Mouse (Mus musculus): Measurements from ENCODE around the gene Rcsd1.
"Not testable (repeated sequence)": the region's sequence is repeated elsewhere in the genome, so short reads cannot be mapped to it uniquely, and the experiment has no call there.

Rcsd1 gene

DNA sequence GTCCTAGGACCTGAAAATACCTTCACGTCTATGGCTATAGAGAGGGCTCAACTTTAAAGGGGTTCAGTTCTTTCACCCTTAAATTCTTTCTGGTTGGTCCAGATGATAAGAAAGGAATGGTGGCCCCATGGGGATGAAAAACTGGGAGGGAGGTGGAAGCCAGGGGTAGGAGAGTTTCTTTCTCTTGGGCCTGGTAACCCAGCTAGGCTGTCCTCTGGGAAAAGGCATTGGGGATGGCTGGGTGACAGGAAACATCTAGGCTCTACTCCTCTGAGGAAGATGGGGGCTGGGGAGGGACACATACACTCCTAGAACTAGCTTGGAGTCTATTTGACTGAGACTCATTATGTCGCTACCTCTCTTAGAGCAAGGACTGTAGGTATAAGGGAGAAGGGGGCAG, 21.7 kb downstream of the Rcsd1 start:
- no peak for DNase-seq (ENCODE audit: low read depth, low spot score)
- H3K27me3 ChIP-seq (ENCODE audit: control insufficient read depth, insufficient read depth, low read length, poor library complexity, severe bottlenecking), result no peaks in the 10 kb centered on the region
- peaks cover 14% of the 10 kb centered on the region; the same call in 1 of the 2 replicates for H3K36me3 ChIP-seq (ENCODE audit: control insufficient read depth, insufficient read depth, low read length, poor library complexity, severe bottlenecking)

GRCm38 (mm10) chr1:165686963-165687362, 22.6 kb downstream of the Rcsd1 start:
- DNase-seq (ENCODE audit: low read depth, low spot score), result no peak

DNA sequence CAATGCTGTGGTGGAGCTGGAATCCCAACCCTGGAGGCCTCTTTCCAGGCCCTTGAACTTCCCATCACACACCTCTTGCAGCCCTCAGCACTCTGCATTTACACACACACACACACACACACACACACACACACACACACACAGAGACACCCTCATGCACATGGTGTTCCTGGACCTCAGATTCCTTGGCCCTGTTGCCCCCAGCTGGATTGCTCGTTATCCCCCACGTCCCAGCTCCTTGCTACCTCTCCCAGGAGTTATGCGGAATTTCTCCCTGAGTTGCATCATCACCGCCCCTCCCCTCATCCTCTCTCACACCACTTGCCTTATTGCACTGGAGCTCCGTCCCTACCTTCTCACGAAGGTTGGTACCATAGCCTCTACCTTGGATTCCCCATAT, 23.2 kb downstream of the Rcsd1 start:
- H3K27me3 ChIP-seq (ENCODE audit: control insufficient read depth, insufficient read depth, low read length, poor library complexity, severe bottlenecking), result no peaks in the 10 kb centered on the region
- H3K36me3 ChIP-seq (ENCODE audit: control insufficient read depth, insufficient read depth, low read length, poor library complexity, severe bottlenecking), result peaks cover 14% of the 10 kb centered on the region; the same call in 1 of the 2 replicates
- DNase-seq (ENCODE audit: low read depth, low spot score), result no peak

More at GRCm38 (mm10) chr1:165686963-165687362, 22.6 kb downstream of the Rcsd1 start:
- Histone ChIP-seq H3K27me3 (ENCODE audit: control insufficient read depth, insufficient read depth, low read length, poor library complexity, severe bottlenecking) (no peaks in the 10 kb centered on the region), H3K36me3 (ENCODE audit: control insufficient read depth, insufficient read depth, low read length, poor library complexity, severe bottlenecking) (peaks cover 14% of the 10 kb centered on the region; the same call in 1 of the 2 replicates)

- Histone ChIP-seq H3K27me3 (ENCODE audit: control insufficient read depth, insufficient read depth, low read length, poor library complexity, severe bottlenecking) (no peaks in the 10 kb centered on the region), H3K36me3 (ENCODE audit: control insufficient read depth, insufficient read depth, low read length, poor library complexity, severe bottlenecking) (peaks cover 7% of the 10 kb centered on the region; the same call in 1 of the 2 replicates)
- DNase-seq (ENCODE audit: low read depth, low spot score), result no peak
Measured at GRCm38 (mm10) chr1:165684261-165685203, 25.0 kb downstream of the Rcsd1 start.

GRCm38 (mm10) chr1:165682056-165682853, 27.3 kb downstream of the Rcsd1 start:
- peaks cover 11% of the 10 kb centered on the region; the same call in 1 of the 2 replicates for H3K36me3 ChIP-seq (ENCODE audit: control insufficient read depth, insufficient read depth, low read length, poor library complexity, severe bottlenecking)
- no peak for DNase-seq (ENCODE audit: low read depth, low spot score)
- no peaks in the 10 kb centered on the region for H3K27me3 ChIP-seq (ENCODE audit: control insufficient read depth, insufficient read depth, low read length, poor library complexity, severe bottlenecking)

DNA sequence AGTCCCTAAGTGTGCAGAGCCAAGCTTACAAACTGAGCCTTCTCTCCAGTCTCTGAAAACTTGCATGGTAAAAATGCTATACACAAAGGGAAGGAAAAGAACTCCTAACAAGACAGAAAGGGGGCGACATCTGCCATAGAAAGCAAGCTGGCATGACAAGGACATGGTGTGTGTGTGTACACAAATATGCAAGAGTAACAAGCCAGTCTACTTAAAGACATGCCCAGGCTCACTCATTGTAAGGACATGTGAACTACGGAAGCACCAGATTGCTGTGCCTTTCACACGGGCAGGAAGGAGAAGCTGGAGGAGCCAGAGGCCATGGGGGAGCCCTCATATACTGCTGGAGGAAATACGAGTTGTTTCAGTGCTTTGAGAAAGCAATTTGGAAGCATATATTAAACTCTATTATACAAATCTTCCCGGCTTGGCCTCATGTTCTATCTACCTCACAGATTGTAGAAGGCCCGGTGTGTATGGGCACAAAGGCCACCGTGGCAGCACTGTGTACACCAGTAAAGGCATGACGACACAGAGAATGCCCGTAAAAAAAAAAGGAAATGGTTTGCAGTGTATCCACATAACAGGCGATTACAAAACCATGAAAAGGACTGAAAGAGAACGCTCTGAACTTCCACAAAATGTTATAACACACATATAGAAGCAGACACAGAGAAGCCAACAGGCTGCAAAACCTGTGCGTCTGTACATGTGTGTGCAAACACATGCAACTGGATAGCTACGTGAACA, 28.3 kb downstream of the Rcsd1 start:
- peaks cover 15% of the 10 kb centered on the region; the same call in 1 of the 2 replicates for H3K36me3 ChIP-seq (ENCODE audit: control insufficient read depth, insufficient read depth, low read length, poor library complexity, severe bottlenecking)
- peak; percentile 48 for DNase-seq (ENCODE audit: low read depth, low spot score)
- no peaks in the 10 kb centered on the region for H3K27me3 ChIP-seq (ENCODE audit: control insufficient read depth, insufficient read depth, low read length, poor library complexity, severe bottlenecking)

DNA sequence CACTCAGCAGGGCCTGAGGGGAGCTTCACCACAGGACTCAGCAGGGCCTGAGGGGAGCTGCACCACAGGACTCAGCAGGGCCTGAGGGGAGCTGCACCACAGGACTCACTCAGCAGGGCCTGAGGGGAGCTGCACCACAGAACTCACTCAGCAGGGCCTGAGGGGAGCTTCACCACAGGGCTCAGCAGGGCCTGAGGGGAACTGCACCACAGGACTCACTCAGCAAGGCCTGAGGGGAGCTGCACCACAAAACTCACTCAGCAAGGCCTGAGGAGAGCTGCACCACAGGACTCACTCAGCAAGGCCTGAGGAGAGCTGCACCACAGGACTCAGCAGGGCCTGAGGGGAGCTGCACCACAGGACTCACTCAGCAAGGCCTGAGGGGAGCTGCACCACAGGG, 29.5 kb downstream of the Rcsd1 start:
- peaks cover 15% of the 10 kb centered on the region; the same call in 1 of the 2 replicates for H3K36me3 ChIP-seq (ENCODE audit: control insufficient read depth, insufficient read depth, low read length, poor library complexity, severe bottlenecking)
- not testable (repeated sequence) for DNase-seq (ENCODE audit: low read depth, low spot score); H3K27me3 ChIP-seq (ENCODE audit: control insufficient read depth, insufficient read depth, low read length, poor library complexity, severe bottlenecking)

DNA sequence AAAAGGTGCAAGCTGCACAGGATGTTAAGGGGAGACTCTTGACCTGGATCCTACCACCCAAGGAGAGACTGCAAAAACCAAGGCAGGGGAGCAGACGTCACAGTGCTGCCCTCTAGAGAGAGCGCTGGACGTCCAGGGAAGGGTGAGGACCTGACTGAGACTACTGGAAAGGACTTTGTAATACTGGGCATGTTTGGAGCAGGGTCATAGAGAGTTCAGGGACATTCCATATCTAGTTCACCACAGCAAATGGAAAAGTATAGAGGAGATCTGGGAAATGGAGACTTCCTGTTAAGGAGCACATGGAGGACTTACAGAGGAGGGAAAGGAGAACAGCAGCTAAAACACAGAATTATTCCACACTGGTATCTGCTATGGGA, 29.9 kb downstream of the Rcsd1 start:
- peaks cover 14% of the 10 kb centered on the region; the same call in 1 of the 2 replicates for H3K36me3 ChIP-seq (ENCODE audit: control insufficient read depth, insufficient read depth, low read length, poor library complexity, severe bottlenecking)
- no peak for DNase-seq (ENCODE audit: low read depth, low spot score)
- H3K27me3 ChIP-seq (ENCODE audit: control insufficient read depth, insufficient read depth, low read length, poor library complexity, severe bottlenecking), result no peaks in the 10 kb centered on the region

DNA sequence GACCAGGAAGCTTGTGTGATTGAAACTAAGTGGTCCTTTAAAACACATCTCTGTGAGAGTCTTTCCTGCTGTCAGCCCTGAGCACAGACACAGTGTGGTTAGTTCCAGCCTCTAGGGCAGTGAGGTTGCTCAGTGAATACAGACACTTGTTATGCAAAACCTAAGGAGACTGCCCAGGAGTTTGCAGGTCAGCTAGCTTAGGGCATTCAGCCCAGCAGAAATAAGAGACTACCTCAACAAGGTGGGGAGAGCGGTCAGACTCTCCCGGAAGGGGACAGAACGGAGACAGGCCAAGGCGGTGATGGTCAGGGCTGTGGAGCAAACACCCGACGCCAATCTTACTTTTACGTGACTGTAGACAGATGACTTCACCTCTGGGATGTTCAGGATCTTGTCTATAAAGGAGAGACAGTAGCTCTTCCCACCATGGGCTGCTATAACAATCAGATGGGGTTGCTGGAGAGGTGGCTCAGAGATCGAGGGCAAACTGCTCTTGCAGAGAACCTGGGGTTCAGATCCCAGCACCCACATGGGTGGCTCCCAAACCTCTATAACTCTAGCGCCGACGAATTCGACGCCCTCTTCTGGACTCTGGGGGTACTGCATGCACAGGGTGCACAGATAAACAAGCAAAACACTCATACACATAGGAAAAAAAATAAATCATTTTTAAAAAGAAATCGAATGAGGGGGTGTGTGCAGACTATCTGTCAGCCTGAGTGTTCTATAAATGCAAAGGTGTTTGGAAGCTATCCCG, 30.5 kb downstream of the Rcsd1 start:
- Histone ChIP-seq H3K27me3 (ENCODE audit: control insufficient read depth, insufficient read depth, low read length, poor library complexity, severe bottlenecking) (no peaks in the 10 kb centered on the region), H3K36me3 (ENCODE audit: control insufficient read depth, insufficient read depth, low read length, poor library complexity, severe bottlenecking) (peaks cover 10% of the 10 kb centered on the region; the same call in 1 of the 2 replicates)
- DNase-seq (ENCODE audit: low read depth, low spot score), result peak; percentile 29

DNA sequence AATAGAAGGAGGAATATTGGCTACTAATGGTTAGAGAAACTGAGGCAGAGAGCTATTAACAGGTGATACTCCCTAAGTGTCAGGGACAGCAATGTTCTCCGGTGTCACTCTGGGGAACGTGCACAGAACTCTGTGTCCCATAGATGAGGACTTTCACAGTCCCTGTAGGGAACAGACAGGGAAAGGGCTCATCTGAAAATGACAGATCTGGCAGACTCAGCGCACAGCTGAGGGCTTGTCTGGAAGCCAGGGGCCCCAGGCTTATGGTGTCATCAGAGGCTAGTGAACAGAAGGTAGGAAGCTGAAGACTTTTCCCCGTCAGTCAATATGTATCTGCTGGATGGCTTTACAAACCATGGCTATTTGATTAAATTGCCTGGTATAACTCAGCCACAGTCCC, 32.0 kb downstream of the Rcsd1 start:
- Histone ChIP-seq H3K36me3 (ENCODE audit: control insufficient read depth, insufficient read depth, low read length, poor library complexity, severe bottlenecking) (peaks cover 10% of the 10 kb centered on the region; the same call in 1 of the 2 replicates), H3K27me3 (ENCODE audit: control insufficient read depth, insufficient read depth, low read length, poor library complexity, severe bottlenecking) (no peaks in the 10 kb centered on the region)
- DNase-seq (ENCODE audit: low read depth, low spot score), result no peak

DNA sequence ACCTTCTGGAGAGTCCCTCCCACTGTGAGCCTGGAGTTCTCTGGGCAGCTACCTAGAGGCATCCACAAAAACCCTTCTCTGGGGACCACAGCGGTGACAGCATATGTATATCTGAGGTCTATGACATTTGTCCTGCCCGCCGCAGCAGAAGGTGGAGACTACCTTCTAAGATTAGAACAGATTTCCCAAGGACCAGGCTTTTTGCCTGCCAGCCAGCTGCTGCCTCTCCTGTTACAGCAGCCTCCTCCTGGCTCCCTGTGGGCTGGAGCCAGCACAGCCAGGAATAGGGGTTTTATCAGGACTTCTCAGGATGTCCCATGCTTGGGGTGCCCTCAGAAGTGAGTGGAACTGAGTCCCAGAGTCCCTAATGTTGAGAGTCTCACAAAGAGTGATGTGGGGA, 32.6 kb downstream of the Rcsd1 start:
- Histone ChIP-seq H3K36me3 (ENCODE audit: control insufficient read depth, insufficient read depth, low read length, poor library complexity, severe bottlenecking) (peaks cover 10% of the 10 kb centered on the region; the same call in 1 of the 2 replicates), H3K27me3 (ENCODE audit: control insufficient read depth, insufficient read depth, low read length, poor library complexity, severe bottlenecking) (no peaks in the 10 kb centered on the region)
- no peak for DNase-seq (ENCODE audit: low read depth, low spot score)

GRCm38 (mm10) chr1:165675167-165675566, 34.4 kb downstream of the Rcsd1 start:
- Histone ChIP-seq H3K36me3 (ENCODE audit: control insufficient read depth, insufficient read depth, low read length, poor library complexity, severe bottlenecking) (peaks cover 13% of the 10 kb centered on the region), H3K27me3 (ENCODE audit: control insufficient read depth, insufficient read depth, low read length, poor library complexity, severe bottlenecking) (no peaks in the 10 kb centered on the region)
- DNase-seq (ENCODE audit: low read depth, low spot score), result peak; percentile 52

GRCm38 (mm10) chr1:165672355-165672754, 37.2 kb downstream of the Rcsd1 start:
- H3K27me3 ChIP-seq (ENCODE audit: control insufficient read depth, insufficient read depth, low read length, poor library complexity, severe bottlenecking), result no peaks in the 10 kb centered on the region
- peaks cover 9% of the 10 kb centered on the region for H3K36me3 ChIP-seq (ENCODE audit: control insufficient read depth, insufficient read depth, low read length, poor library complexity, severe bottlenecking)
- DNase-seq (ENCODE audit: low read depth, low spot score), result peak; percentile 38

GRCm38 (mm10) chr1:165670056-165670455, 39.5 kb downstream of the Rcsd1 start:
- no peaks in the 10 kb centered on the region for H3K27me3 ChIP-seq (ENCODE audit: control insufficient read depth, insufficient read depth, low read length, poor library complexity, severe bottlenecking)
- DNase-seq (ENCODE audit: low read depth, low spot score), result no peak
- H3K36me3 ChIP-seq (ENCODE audit: control insufficient read depth, insufficient read depth, low read length, poor library complexity, severe bottlenecking), result peaks cover 4% of the 10 kb centered on the region
